Mouse (Mus musculus) forelimb bud, embryonic 11.5 days (tissue): Measurements from ENCODE around the gene Rbp1.

Source experiments
- DNase-seq: peaks from one replicate; pipeline ENCODE4 v3.0.0-alpha.2; 2012; ENCODE audit warnings: low read depth, low spot score

Rbp1 gene

DNA sequence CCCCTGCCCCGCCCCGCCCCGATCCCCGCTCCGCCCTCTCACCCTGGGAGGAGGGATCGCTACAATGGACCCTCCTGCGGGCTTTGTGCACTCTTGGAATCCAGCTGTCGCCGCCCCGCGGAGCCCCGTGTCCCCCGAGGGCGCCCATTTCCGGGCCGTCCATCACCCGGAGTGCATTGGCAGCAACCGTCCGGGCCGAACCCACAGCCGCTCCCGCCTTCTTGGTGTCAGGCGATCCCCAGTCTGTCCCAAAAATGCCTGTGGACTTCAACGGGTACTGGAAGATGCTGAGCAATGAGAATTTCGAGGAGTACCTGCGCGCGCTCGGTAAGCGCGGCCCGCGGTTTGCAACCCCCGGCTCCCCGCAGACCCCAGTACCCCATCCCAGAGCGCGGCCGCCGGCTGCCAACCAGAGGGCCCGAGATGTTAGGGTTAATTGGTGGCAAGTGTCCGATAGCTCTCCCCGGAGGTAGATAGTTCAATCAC lies 2.0 kb downstream of the Rbp1 start:
- DNase-seq, result peak; percentile 53

DNA sequence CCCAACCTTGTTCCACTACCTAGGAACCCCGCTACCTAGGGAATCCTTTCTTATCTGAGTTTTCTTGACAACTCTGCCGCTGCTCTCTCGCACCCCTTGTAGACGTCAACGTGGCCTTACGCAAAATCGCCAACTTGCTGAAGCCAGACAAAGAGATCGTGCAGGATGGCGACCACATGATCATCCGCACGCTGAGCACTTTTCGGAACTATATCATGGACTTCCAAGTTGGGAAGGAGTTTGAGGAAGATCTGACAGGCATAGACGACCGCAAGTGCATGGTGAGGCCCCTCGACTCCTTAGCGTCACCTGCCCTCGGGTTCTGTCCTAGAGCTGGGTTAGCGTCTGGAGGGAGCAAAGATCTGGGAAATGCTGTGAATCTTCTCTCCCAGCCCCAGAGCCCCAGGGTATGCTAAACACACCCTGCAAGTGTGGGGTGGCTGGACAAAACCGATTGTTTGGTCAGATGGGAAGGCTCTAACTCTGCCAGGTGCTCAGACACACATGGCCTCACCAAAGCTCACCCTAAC lies 2.7 kb downstream of the Rbp1 start:
- DNase-seq, result no peak

DNA sequence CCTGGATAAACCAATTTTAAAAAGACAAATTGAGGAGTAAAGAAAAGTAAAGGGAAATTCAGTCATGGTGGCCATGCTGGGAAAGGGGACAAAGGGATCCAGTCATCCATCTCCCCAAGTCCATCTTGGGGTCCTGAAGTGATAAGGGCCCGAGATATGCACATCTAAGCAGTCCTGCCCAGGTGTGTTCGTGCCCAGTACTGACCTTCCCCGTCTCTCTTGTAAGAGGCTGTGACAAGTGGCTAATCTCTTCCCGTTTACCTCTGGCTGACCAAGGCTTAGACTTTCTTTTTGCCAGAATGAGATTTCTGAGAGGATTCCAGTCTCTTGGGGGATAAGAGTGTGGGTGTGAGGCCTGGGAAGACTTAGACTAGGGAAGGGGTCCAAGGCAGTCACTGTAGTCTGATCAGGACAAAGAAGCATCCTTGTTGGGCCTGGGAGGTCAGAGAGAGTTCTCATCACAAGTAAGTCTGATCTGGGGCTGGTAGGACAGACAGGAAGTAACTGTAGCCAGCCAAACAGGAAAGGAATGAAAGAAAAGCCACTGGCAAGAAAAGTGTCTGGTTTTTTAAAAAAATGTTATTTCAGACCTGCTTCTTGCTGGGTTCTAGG lies 5.3 kb downstream of the Rbp1 start:
- no peak for DNase-seq

DNA sequence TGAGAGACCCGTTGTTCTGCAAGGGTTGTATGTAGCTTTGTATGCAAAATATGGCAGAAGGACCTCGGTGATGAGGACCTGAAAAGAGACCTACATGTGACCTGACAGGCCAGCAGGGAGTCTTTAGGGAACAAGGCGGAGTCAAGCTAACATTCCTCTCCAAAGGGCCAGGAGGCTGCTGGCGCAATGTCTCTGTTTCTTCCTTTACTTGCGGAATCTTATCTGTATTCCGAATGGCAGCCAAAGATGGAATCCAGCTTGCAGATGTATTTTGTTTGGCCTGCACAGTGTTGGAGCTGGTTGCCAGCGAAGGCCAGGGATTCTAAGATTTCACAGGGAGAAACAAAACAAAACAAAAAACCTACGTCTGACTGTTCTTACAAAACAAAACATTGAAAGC lies 6.0 kb downstream of the Rbp1 start:
- no peak for DNase-seq

DNA sequence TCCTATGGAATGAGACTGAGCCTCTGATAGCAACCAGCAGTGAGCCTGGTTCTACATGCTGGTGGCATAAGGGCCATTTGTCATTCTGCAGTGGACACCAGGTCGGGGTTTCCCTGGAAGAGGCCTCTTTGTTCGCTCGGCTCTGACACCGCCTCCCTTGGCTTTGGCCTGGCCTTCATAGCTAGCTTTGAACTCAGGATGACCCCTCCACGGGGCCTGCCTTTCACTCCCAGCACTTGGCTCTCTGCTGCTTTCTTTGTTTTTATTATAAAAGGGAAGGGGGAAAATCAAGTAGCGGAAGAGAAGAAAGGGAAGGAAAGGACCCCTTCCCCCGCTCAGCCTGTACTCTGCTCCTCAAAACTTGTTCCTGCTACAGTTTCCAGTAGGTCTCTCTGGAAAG lies 7.0 kb downstream of the Rbp1 start:
- DNase-seq, result no peak

DNA sequence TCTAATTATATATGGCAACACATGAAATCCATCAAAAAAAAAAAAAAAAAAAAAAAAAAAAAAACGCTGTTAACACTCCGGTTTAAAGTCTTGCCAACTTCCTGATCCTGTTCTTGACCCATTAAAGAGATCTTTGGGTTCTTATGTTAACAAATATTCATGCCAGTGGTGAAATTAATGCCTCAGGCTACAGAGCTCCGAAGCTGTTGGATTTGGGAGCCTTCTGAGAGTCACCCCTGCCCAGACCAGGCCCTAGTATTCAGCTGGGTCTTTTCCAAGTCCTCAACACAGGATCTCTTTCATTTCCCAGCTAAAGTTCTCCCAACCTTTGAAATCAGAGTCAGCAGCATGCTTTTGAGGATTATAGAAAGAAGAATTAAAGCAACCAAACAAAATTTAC lies 7.8 kb downstream of the Rbp1 start:
- DNase-seq, result no peak

DNA sequence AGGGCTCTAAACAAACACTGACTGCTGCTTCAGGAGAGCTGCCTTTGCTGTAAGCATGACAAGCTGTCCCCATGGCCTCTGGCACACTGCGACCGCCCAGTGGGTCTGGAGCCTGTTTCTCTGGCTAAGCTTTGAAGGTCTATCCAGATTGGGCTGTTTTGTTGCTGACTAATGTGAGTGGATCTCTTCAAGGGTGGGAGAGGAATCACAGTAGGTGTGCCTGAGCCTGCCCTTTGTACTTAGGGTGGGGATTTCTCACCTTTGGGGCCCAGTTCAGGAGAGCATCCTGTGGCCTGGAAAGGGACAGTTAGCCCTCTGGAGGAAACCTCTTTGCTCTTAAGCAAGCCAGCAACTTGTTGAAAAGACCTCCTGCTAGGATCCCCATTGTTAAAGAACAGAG lies 10.3 kb downstream of the Rbp1 start:
- DNase-seq, result no peak

DNA sequence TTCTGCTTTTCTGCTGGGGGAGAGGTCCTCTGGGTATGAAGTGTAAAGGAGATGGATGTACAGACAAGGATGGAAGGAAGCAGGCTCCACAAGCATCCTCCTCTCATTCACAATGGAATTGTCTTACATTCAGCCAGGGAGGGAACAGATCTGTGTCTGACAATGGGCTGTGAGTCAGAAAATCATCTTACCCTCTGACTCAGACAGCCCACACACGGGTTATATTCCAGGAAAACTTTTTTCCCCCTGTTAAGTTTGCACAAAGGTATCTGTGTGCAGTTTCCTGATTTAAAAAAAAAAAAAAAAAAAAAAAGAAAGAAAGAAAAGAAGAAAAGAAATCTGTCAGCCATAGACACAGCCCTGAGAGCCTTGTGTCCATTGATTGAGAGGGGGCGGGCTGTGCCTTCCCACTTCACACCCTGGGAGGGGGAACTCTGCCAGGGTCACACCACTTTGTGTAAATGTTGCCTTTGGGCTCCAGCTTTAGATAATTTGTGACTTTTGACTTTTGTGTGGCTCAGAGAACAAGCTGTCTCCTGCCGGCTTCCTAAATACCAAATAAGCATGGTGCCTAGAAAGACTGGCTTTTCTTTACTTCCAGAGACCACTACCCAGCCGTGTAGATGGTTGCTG lies 11.3 kb downstream of the Rbp1 start:
- DNase-seq, result no peak

DNA sequence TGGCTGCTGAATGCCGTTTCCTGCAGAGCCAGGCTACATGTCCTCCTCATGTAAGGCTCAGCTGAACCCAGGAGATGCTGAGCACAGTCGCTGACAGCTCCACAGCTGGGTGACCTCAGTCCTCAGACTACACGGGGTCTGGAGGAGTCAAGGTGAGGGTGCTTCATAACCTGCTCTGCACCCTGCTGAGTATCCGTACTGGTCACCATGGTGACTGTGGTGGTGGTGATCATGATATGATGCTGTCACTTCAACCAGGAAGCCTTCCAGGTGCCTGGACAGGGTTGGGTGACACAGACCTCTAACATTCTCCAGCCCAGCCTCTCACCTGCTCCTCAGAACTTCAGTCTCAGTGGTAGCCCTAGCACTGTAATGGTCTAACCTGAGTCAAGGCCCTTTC lies 15.1 kb downstream of the Rbp1 start:
- DNase-seq, result no peak

DNA sequence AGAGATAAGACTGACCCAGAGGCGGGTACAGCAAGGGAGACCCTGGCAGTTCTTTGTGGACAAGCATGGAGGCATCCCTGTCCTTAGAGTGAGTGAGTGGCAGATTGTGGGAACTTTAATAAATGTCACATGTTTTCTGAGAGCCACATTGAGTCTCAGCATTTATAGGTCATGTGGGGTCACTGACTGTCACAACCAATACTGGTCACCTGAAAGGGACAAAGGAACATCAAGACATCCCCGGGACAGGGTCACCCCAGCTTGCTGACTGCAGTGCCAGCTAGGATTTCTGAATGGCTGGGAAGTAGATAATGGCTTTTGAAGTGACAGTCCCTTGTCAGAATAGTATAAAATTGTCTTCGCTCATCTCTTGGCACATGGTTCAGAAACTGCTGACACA lies 16.3 kb downstream of the Rbp1 start:
- DNase-seq, result no peak

DNA sequence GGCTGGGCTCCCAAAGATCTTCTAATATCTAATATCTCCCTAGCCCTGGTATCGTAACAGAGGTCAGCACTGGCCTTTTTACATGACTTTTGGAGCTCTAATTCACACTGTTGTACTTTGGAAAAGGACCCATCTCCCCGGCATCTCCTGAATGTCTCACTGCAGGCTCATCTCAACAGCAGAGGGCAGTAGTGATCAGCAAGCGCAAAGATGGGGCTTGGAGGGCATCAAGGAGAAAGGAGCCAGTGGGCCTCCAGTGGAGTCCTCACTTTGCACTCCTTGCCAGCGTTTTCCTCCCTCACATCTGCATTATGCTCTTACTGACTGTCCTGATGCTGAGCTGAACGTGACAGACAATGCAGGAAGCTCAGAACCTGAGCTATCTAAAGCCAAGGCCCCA lies 19.9 kb downstream of the Rbp1 start:
- DNase-seq, result no peak

DNA sequence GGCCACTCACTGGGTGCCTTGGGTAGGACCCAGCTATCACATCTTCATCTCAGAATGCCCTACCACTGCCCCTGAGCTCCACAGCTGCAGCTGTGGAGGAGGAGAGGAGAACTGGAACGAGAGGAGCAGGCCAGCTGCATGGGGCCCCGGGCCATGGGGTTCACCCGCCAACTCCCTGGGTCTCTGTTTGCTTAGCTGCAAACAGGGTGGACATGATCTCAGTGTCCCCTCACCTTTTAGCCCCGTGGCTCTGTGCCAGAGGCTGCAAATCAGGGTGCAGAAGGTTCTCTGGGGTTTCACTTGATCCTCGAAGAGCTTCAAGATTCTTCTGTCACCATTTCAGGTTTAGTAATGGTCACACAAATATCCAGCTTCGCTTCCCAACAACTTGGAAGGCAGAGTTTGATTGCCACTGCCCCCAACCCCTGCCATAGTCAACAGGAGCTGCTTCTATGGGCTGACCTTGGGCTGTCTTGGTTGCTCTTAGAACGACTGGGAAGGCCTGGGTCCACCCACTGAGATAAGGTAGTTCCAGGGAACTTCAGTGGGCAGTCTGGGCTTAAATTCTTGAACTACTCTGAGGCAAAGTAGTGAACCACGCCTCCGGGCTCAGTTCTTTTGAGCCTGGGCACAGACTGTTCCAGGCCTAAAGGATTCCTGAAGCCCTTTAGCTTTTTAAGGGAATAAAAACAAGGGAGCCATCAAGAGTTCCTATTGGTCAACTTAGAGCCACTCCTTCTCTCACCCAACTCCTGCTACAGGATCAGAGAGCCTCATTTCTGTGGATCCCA lies 22.8 kb downstream of the Rbp1 start:
- no peak for DNase-seq

DNA sequence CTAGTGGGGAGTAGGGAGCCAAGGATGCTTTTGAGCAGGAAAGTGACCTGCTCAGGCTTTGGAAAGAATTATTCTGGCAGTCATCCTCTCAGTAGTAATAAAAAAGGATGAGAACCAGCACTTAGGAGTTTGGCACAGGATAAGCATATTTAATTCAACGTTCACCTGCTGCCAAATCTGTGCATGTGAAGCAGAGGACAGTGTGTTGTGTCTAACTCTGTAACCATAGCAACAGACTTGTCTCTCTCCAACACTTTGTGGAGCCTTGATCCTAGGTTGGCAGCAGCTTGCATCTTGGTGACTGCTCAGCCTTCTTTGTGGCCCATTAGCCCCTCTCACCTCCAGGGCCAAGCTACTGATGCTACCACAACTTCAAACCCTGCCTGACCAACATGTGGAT lies 28.2 kb downstream of the Rbp1 start:
- DNase-seq, result no peak

DNA sequence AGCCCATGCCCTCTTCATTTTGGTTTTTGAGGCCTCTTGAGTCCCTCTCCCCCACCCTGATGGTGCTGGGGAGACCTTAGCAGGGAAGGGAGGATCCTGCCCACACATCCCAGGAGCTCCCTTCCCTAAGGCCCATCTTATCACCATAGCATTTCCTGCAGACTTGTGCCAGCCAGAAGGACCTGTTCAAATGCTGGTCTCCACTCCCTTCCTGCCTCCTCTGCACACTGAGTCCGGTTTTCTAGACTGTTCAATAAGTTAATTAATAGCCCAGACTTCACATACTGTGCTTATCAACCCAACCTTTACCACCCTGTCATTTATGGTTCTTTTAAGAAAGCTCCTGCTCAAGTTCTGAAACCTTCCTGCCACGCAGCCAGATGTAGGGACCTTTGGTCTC lies 43.9 kb downstream of the Rbp1 start:
- DNase-seq, result no peak

DNA sequence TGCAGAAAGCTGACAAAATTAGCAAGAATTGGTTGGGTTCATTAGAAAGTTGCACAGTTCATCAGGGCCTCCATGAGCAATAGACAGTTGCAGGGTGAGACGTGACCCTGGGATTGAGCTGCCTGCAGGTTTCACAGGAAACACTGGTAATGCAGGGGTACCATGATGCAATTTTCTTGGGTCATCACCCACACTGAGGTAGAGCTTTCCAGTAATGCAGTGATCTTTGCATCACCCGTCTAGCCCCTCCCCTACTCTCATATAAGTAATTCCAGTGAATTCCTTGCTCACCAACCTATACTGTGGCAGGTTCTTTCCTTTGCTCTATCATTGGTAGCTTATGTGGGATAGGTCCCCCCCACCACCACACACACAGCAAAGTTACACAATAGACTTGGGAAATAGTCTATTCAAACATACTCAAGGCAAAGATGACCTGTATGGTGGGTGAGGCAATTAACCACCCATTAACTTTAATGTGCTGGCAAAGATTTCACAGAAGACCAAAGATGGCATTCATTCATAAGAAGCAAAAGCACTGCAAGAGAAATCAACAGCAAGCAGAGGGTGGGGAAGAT lies 57.5 kb downstream of the Rbp1 start:
- DNase-seq, result no peak

DNA sequence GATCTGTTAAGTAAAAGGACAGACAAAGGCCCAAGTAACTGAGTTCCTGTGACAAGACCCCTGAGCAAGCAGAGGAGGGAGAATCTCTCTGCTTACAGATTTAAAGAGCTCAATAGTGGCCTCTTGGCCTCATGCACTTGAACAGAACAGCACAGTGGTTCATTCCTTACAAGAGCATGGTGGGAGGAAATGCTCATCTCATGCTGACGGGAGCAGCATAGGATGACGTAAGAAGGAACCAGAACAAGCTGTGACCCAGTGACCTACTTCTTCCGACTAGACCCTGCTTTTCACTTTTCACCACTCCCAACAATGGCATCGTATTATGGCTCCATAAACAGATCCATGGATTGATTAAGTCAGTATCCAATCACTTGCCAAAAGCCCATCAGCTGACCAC lies 59.5 kb downstream of the Rbp1 start:
- DNase-seq, result no peak

DNA sequence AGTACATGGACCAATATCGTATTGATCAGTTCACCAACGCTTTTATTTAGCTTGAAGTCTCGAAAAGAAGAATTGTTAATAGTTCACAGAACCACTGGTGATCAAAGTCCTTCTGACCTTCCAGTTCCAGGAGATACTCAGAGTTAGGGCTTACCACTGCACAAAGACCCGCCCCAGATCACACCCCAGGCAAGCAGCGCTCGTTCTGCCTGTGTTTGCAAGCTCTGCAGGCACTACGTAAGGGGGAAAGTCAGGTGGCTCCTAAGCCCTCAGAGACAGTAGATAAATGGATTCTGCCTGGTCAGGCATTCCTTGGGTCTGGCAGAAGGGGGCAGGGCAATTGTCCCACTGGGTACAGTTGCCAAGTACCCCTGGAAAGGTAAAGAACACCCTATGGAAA lies 62.3 kb downstream of the Rbp1 start:
- DNase-seq, result no peak

DNA sequence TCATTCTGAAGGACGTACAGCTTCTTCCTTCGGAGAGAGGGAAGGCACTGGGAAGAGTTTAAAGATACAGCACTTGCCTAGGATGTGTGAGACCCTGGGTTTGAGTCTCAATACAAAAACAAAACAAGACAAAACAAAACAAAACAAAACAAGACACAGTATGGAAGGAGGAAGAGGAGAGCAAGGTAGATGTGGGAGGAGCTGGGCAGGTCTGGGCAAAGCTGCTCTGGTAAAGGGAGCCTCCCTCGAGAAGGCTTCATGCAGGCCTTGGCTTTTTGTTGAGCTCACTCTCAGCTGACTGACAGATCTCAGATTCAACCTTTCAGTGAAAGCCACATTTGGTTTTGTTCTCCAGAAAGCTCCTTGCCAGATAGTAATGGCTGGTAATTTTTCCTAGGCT lies 63.1 kb downstream of the Rbp1 start, which contains the start of gene Rbp2:
Gene Rbp2 (plus strand): TSS at position 301 of the 400 bp plus-strand sequence.
- DNase-seq, result no peak

DNA sequence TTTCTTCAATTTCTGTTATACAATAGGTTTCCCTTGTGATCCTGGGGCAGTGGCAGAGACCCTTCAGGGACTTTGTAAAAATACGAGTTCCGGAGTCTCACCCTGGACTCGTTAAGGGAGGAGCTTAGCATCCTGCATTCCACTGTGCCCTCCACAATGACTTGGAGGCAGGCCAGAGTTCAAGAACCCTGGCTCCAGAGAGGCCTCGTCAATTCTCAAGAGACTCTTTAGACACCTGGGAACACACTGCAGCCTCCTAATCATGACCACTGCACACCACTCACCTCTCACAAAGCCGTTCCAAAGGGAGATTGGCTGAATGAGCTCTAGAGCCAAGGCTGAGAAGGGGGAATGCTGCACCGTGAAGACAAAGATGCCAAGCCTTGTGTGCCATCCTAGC lies 64.5 kb downstream of the Rbp1 start:
- DNase-seq, result no peak

DNA sequence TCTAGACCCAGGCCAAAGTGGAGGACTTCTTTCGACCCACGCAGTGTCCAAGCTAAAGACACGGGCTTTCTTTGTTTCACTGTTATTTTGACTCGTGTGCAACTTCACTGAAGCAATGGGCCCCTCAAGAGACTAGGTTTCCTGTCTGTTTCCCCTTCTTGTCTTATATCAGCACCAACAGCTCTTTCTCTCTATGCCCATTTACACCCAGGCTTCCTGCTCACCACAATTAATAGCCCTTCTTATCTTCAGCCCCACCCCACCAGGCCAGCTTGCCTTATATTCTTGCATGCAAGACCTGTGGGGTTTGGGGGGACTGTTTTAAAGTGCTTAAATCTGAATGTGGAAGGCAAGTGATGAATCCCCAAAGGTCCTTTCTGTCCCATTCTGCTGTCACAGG lies 66.8 kb downstream of the Rbp1 start:
- no peak for DNase-seq

DNA sequence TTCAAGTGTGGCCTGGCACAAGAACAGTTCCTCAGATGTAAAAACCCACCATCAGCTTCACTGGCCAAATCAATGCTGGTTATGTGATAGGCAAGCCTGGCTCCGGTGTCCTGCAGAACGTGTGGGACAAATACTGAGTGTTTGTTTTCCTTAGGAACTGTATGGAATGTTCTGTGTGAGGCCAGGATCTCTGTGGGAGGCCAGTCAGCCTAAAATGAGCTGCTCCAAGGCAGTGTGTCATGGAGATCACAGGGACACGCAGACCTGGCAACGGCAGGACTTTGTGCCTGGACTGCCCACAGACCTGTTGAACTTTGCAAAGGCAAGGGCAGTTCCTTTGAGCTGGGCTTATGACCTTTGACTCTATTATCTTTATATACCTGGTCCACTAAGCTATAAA lies 67.4 kb downstream of the Rbp1 start:
- no peak for DNase-seq

DNA sequence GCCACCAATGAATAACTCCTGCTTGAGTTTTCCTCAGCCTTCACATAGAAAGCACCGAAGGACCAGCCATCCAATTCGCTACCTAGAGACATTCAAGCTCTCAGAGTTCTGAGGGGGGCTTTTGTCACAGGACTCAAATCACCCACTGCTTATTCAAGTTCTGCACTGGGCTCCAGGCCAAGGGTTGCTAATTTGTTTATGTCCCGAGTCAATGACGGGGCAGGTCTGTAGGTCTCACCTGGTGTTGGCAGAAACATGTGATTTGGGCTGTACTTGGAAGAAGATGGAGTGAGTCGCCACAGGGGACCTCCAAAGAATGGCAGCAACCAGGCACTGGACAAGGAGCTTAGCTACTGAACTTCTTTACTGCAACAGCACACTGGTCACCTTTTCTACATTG lies 68.3 kb downstream of the Rbp1 start:
- no peak for DNase-seq
